Mouse (Mus musculus) intestine, embryonic 16.5 days (tissue): ENCODE data around the gene Nf1. TPM values are rescaled to one million over a fixed set of nuclear protein-coding genes. Genes with fewer than 3 reads are reported as not detected.

Source experiments
- ATAC-seq: fragments of 200-750 bp; cut with Nextera tagmentation; 2 replicates; pipeline ENCODE4 v1.8.0; 2017; ENCODE audit warnings: moderate TSS enrichment, moderate library complexity
- H3K27ac ChIP-seq: fragments of 300-500 bp; sonication (generic); 2 replicates; pipeline ENCODE4 v1.5.1; 2014; ENCODE audit warnings: mild to moderate bottlenecking, low read length
- H3K27me3 ChIP-seq: fragments of 300-500 bp; sonication (generic); replicated peaks from 2 replicates; pipeline ENCODE4 v1.6.1; 2014; ENCODE audit warnings: low read length, control low read depth, mixed read lengths; ENCODE audit not compliant: control insufficient read depth, insufficient read depth
- H3K36me3 ChIP-seq: fragments of 300-500 bp; sonication (generic); 2 replicates; pipeline ENCODE4 v1.6.1; 2014; ENCODE audit warnings: low read length, control low read depth; ENCODE audit not compliant: control insufficient read depth, insufficient read depth
- H3K4me1 ChIP-seq: fragments of 300-500 bp; sonication (generic); 2 replicates; pipeline ENCODE4 v1.6.1; 2014; ENCODE audit warnings: low read length, control low read depth, mixed read lengths; ENCODE audit not compliant: control insufficient read depth, insufficient read depth
- H3K4me2 ChIP-seq: fragments of 300-500 bp; sonication (generic); 2 replicates; pipeline ENCODE4 v1.6.1; 2014; ENCODE audit warnings: low read depth, low read length, control low read depth
- H3K4me3 ChIP-seq: fragments of 300-500 bp; sonication (generic); 2 replicates; pipeline ENCODE4 v1.5.1; 2014; ENCODE audit warnings: mild to moderate bottlenecking, low read length
- H3K9ac ChIP-seq: fragments of 300-500 bp; sonication (generic); 2 replicates; pipeline ENCODE4 v1.6.1; 2014; ENCODE audit warnings: low read depth, low read length
- H3K9me3 ChIP-seq: fragments of 300-500 bp; sonication (generic); 2 replicates; pipeline ENCODE4 v1.6.1; 2016; ENCODE audit warnings: low read length, control low read depth; ENCODE audit not compliant: control insufficient read depth
- WGBS: fragments of 180-500 bp; shearing (Covaris S2); extraction: QIAGEN DNeasy Blood & Tissue Kit; methylation state at CpG from one replicate; pipeline ENCODE4 v1.1.7; 2014; 5-methylcytosine and 5-hydroxymethylcytosine counted together
- polyA plus RNA-seq: library from polyadenylated mRNA; unstranded; fragments of >200 nt; fragmentation: Nextera tagmentation; extraction: Ambion mirVana; gene quantifications from 2 replicates; pipeline ENCODE4 v1.2.1, GENCODE M21; 2015

The Nf1 gene
- polyA plus RNA-seq, 1 experiment from 2014 or later, result 3.0 TPM

DNA sequence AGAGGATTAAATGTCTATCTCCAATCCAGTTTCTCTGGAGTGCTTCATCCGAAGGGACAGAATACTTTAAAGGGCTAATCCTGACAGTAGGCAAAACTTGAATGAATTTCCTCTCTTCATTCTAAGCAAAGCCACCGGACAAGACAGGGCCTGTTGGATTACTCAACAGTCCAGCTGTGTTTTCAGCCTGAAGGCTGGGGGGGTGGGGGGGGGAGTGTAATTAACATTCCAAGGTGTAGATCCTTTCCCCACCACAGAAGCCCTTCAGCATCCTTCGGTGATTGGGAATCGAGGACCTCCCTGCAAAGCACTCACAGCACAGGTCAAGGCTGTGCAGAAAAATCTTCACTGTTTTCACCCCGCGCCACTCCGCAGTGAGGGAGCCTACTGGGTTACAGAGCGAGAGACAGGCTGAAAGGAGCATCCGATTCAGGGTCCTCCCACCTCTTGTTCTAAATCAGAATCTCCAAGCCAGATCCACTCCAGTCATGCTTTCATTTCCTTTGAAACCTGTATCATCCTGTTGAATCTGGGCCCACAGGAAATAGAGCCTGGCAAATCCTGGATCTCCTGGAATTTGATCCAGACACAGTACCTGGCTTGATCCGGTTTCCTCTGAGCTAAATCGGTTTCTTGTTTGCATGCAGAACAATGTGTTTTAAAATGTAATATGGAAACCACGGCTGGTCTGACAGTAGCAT is 15.4 kb upstream of the Nf1 start:
- ATAC-seq, result no peak
- 63% methylated on average over 12 of the region's 12 CpGs for WGBS
- H3K9me3 ChIP-seq, result no peaks in the 10 kb centered on the region
- H3K9ac ChIP-seq, result no peak overlapping the region
- no peak overlapping the region for H3K27ac ChIP-seq
- no peaks in the 10 kb centered on the region for H3K36me3 ChIP-seq
- H3K4me1 ChIP-seq, result no peaks in the 10 kb centered on the region
- no peak overlapping the region for H3K4me2 ChIP-seq
- H3K4me3 ChIP-seq, result no peak overlapping the region
- no peaks in the 10 kb centered on the region for H3K27me3 ChIP-seq

DNA sequence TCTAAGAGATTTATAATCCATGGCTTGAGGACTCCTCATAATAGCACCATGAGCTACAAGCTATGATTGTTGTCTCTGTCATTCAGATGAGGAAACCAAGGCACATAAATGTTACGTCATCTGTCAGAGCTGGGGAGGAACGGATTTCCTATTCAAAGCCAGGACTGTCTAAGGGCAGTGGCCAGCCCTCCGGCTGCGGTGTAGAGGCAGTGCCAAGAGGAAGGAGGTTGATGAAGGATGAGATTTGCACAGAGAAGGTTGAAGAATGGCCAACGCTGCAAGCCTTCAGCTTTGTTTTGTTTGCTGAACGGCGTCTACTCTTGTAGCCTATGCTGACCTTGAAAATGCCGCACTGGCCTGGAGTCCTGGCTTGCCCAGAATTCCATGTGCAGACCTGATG is 13.8 kb upstream of the Nf1 start:
- H3K27me3 ChIP-seq, result no peaks in the 10 kb centered on the region
- no peaks in the 10 kb centered on the region for H3K9me3 ChIP-seq
- 79% methylated on average over 8 of the region's 8 CpGs for WGBS

DNA sequence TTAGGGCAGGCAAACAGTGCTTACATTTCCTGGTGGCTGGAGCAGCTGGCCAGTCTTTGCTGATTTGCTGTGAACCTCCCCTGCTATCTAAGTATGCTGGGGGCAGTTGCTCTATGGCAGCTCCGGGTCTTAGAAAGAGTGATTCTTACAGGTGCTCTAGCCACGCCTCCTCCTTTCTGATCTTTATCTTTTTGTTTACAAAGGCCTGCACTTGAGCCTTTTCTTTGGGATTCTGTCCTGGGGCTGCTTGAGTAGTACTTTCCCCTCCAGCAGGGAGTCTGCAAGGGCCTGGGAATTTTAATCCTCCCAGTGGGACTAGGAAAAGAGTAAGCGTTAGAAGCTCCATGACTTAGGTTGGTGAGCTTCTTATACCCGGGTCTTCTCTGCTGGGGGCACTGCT is 12.4 kb upstream of the Nf1 start:
- H3K36me3 ChIP-seq, result no peaks in the 10 kb centered on the region
- no peaks in the 10 kb centered on the region for H3K4me1 ChIP-seq
- H3K4me2 ChIP-seq, result no peak overlapping the region
- no peaks in the 10 kb centered on the region for H3K9me3 ChIP-seq
- 24% methylated on average over 4 of the region's 4 CpGs for WGBS
- H3K27me3 ChIP-seq, result no peaks in the 10 kb centered on the region
- no peak overlapping the region for H3K9ac ChIP-seq
- H3K27ac ChIP-seq, result no peak overlapping the region
- no peak for ATAC-seq
- H3K4me3 ChIP-seq, result no peak overlapping the region

More for the DNA sequence above, 13.8 kb upstream of the Nf1 start:
- H3K27ac ChIP-seq, result no peak overlapping the region
- H3K4me3 ChIP-seq, result no peak overlapping the region
- H3K36me3 ChIP-seq, result no peaks in the 10 kb centered on the region
- no peak for ATAC-seq
- no peak overlapping the region for H3K9ac ChIP-seq
- no peaks in the 10 kb centered on the region for H3K4me1 ChIP-seq
- H3K4me2 ChIP-seq, result no peak overlapping the region

DNA sequence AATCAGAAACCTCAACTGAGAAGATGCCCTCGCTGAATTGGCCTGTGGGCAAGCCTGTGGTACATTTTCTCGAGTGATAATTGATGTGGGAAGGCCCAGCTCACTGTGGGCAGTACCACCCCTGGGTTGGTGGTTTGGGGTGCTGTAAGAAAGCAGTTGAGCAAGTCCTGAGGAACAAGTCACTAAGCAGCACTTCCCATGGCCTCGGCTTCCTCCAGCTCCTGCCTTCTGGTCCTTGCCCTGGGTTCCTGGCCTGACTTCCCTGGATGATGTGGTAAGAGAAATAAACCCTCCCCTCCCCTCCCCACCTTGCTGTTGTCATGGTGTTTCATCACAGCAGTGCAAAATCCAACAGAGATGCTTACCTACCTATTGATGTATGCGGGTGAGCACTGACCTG is 11.4 kb upstream of the Nf1 start:
- Histone ChIP-seq H3K36me3 (no peaks in the 10 kb centered on the region), H3K9ac (no peak overlapping the region), H3K4me3 (no peak overlapping the region), H3K9me3 (no peaks in the 10 kb centered on the region), H3K4me2 (no peak overlapping the region), H3K4me1 (no peaks in the 10 kb centered on the region), H3K27ac (no peak overlapping the region), H3K27me3 (no peaks in the 10 kb centered on the region)
- no peak for ATAC-seq
- 83% methylated on average over 4 of the region's 4 CpGs for WGBS

DNA sequence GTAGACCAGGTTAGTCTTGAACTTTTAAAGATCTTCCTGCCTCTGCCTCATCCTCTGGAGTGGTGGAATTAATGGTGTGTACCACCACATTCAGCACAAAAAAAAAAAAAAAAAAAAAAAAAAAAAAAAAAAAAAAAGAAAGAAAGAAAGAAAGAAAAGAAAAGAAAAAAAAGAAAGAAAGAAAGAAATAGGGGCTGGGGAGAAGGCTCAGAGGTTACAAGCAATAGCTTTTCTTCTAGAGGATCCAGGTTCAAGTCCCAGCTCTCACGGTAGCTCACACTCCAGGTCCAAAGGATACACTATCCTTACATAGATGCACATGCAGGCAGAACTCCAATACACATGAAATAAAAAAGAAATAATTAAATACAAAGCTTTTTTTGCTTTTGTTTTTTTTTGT is 9.9 kb upstream of the Nf1 start:
- Histone ChIP-seq H3K36me3 (no peaks in the 10 kb centered on the region), H3K4me2 (no peak overlapping the region), H3K4me1 (no peaks in the 10 kb centered on the region), H3K27ac (no peak overlapping the region), H3K9ac (no peak overlapping the region), H3K9me3 (no peaks in the 10 kb centered on the region), H3K4me3 (no peak overlapping the region), H3K27me3 (no peaks in the 10 kb centered on the region)
- WGBS, result 100% methylated on average over 1 of the region's 1 CpGs
- ATAC-seq, result no peak

DNA sequence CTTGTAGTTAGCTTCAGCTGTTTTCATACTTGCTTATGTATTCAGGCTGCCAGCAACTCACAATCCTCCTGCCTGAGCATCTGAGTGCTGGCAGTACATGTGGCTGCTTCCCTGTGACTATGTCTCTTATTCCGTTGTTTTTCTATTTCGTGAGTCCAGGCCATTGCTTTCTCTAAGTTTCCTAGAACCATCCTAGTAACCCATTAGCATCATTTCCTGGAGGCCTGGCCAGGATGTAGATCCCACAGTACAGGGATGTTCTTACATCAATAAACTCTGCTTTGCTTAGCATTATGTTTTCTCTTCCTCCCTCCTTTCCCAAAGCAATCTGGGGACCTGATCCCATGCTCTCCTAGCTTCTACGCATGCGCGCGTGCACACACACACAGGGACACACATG is 4.4 kb upstream of the Nf1 start:
- Histone ChIP-seq H3K4me1 (peaks cover 3% of the 10 kb centered on the region; the same call in 1 of the 2 replicates), H3K36me3 (no peaks in the 10 kb centered on the region), H3K27ac (no peak overlapping the region), H3K4me3 (no peak overlapping the region), H3K4me2 (no peak overlapping the region), H3K9me3 (0 out of 2 replicates have a peak, but pooled peaks cover 3% of the 10 kb centered on the region), H3K27me3 (no peaks in the 10 kb centered on the region), H3K9ac (no peak overlapping the region)
- WGBS, result 93% methylated on average over 6 of the region's 6 CpGs
- no peak for ATAC-seq

DNA sequence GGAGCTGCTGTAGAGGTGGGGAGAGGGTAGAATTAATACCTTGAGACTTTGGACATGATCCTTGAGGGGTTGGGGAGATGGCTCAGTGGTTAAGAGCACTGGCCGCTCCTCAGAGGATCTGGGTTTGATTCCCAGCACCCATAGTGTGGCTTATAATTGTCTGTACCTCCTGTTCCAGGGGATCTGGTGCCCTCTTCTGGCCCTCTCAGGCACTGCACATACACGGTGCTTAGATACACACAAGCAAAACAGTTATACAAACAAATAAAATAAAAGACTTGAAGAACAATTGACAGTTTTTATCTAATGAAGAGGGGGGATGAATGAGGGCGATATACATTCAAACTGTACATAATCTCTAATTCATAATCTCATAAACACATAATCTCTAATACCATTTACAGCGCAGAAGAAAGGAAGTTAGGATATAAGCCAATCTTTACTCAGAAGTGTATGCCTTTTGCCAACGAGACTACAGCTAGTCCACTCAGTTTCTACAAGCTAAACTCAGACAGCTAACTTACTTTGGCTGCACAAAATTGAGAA is 2.7 kb upstream of the Nf1 start:
- Histone ChIP-seq H3K27me3 (no peaks in the 10 kb centered on the region), H3K4me1 (peaks cover 3% of the 10 kb centered on the region; the same call in 1 of the 2 replicates), H3K4me3 (no peak overlapping the region), H3K36me3 (no peaks in the 10 kb centered on the region), H3K9ac (no peak overlapping the region), H3K4me2 (no peak overlapping the region), H3K27ac (no peak overlapping the region), H3K9me3 (0 out of 2 replicates have a peak, but pooled peaks cover 3% of the 10 kb centered on the region)
- WGBS, result 88% methylated on average over 5 of the region's 5 CpGs
- no peak for ATAC-seq

DNA sequence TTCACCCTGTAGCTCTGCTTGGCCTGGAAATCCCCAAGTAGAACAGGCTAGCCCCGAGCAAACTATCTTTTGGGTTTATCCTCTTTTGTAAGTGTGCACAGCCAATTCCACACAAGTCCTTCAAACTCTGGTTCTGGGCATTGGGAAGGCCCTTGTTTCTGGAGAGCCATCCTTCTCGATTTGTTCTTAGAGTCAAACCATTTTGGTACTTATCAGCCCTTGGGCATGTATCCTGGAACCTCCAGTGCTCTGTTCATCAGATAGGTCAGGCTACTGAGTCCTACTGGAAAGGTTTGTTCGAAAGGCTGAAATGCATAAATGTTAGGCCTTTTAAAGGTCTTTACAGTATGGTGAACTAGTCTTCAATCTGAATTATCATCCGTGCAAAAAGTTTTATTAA is 872 bp upstream of the Nf1 start:
- no peak for ATAC-seq
- H3K9ac ChIP-seq, result peak overlapping the region; percentile 83
- peaks cover 3% of the 10 kb centered on the region; the same call in 1 of the 2 replicates for H3K4me1 ChIP-seq
- 52% methylated on average over 4 of the region's 4 CpGs for WGBS
- peak overlapping the region; percentile 93 for H3K4me3 ChIP-seq
- H3K27me3 ChIP-seq, result no peaks in the 10 kb centered on the region
- H3K4me2 ChIP-seq, result peak overlapping the region; percentile 73
- H3K36me3 ChIP-seq, result no peaks in the 10 kb centered on the region
- peak overlapping the region; percentile 85; the same call in 1 of the 2 replicates for H3K27ac ChIP-seq
- 0 out of 2 replicates have a peak, but pooled peaks cover 3% of the 10 kb centered on the region for H3K9me3 ChIP-seq

DNA sequence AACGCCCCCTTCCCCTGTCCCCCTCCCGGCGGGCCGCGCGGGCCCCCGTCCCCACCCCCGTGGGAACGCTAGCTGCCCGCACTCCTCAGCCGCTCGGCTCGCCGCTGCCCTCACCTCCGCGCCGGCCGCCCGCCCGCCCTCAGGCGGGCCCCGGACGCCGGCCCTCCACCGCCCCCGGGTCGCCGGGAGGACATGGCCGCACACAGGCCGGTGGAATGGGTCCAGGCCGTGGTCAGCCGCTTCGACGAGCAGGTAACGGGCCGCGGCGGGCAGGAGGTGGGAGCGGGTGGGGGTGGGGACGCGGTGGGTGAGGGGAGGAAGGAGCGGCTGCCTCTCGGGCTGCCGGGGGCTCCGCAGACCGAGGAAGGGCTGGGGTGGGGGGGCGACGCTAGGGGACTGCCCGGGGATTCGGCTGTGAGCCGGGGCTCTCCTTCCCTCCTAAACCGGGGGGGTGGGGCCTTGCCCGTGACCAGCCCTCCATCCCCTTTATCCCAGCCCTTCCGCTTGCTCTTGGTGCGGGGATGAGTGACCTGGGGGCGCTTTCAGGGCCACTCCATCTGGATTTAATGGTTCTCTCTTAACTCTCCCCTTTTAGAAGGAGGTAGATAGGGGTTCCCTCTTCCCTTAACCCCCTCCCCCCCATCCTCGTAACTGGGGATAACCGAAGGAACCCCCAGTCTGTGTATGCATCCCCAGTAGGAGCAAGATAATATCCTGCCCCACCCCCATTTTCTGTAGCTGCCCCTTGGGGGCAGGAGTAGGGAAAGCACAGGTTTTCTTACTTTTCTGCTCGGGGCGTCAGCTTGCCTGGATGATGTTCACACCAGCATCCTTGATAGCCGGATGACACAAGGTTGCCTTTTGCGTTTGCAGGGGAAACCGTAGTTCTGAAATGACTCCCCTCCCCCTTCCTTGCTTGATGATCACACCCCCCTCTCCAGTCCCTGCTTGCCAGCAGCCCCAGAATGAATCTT is 602 bp downstream of the Nf1 start:
- Histone ChIP-seq H3K4me3 (peak overlapping the region; percentile 93), H3K4me1 (peaks cover 3% of the 10 kb centered on the region; the same call in 1 of the 2 replicates), H3K27ac (peak overlapping the region; percentile 85), H3K9ac (peak overlapping the region; percentile 83), H3K36me3 (no peaks in the 10 kb centered on the region), H3K9me3 (0 out of 2 replicates have a peak, but pooled peaks cover 3% of the 10 kb centered on the region), H3K27me3 (no peaks in the 10 kb centered on the region), H3K4me2 (peak overlapping the region; percentile 85)
- ATAC-seq, result peak; percentile 78
- WGBS, result 2% methylated on average over 38 of the region's 63 CpGs
